Mouse (Mus musculus): ENCODE data around the gene Cnot2. TPM values are rescaled to one million over a fixed set of nuclear protein-coding genes. Genes with fewer than 3 reads are reported as not detected.

Gene Cnot2
- polyA plus RNA-seq, 1 experiment from 2014 or later = 100 TPM

GRCm38 (mm10) chr10:116515590-116515989 is 65.7 kb downstream of the Cnot2 start:
- H3K9ac ChIP-seq = no peak overlapping the region
- no peak overlapping the region for H3K4me3 ChIP-seq (replicated peaks)
- H3K36me3 ChIP-seq = no peaks in the 10 kb centered on the region
- H3K4me1 ChIP-seq = no peaks in the 10 kb centered on the region
- no peaks in the 10 kb centered on the region for H3K27me3 ChIP-seq
- ATAC-seq (ENCODE audit: insufficient number of reproducible peaks, low FRiP score, low TSS enrichment, low read depth) = no peak
- WGBS = 85% methylated on average over 6 of the region's 6 CpGs
- no peaks in the 10 kb centered on the region for H3K9me3 ChIP-seq (replicated peaks)
- no peak overlapping the region for H3K4me2 ChIP-seq (replicated peaks)
- no peak overlapping the region for H3K27ac ChIP-seq (replicated peaks)

GRCm38 (mm10) chr10:116515158-116515557 is 66.2 kb downstream of the Cnot2 start:
- no peaks in the 10 kb centered on the region for H3K36me3 ChIP-seq
- no peaks in the 10 kb centered on the region for H3K9me3 ChIP-seq (replicated peaks)
- no peak for ATAC-seq (ENCODE audit: insufficient number of reproducible peaks, low FRiP score, low TSS enrichment, low read depth)
- H3K27me3 ChIP-seq = no peaks in the 10 kb centered on the region
- 95% methylated on average over 4 of the region's 4 CpGs for WGBS
- H3K27ac ChIP-seq (replicated peaks) = no peak overlapping the region
- no peak overlapping the region for H3K4me2 ChIP-seq (replicated peaks)
- H3K9ac ChIP-seq = no peak overlapping the region
- no peak overlapping the region for H3K4me3 ChIP-seq (replicated peaks)
- no peaks in the 10 kb centered on the region for H3K4me1 ChIP-seq

GRCm38 (mm10) chr10:116513254-116513635 is 68.1 kb downstream of the Cnot2 start:
- Histone ChIP-seq H3K4me2 (replicated peaks) (no peak overlapping the region), H3K27ac (replicated peaks) (no peak overlapping the region), H3K27me3 (no peaks in the 10 kb centered on the region), H3K4me3 (replicated peaks) (no peak overlapping the region), H3K9ac (no peak overlapping the region), H3K4me1 (no peaks in the 10 kb centered on the region), H3K36me3 (no peaks in the 10 kb centered on the region), H3K9me3 (replicated peaks) (no peaks in the 10 kb centered on the region)
- WGBS = 61% methylated on average over 7 of the region's 7 CpGs
- no peak for ATAC-seq (ENCODE audit: insufficient number of reproducible peaks, low FRiP score, low TSS enrichment, low read depth)

GRCm38 (mm10) chr10:116512521-116513253 is 68.6 kb downstream of the Cnot2 start:
- Histone ChIP-seq H3K9me3 (replicated peaks) (no peaks in the 10 kb centered on the region), H3K9ac (no peak overlapping the region), H3K27me3 (no peaks in the 10 kb centered on the region), H3K27ac (replicated peaks) (no peak overlapping the region), H3K4me2 (replicated peaks) (no peak overlapping the region), H3K4me3 (replicated peaks) (no peak overlapping the region), H3K36me3 (no peaks in the 10 kb centered on the region), H3K4me1 (no peaks in the 10 kb centered on the region)
- WGBS = 88% methylated on average over 11 of the region's 11 CpGs
- ATAC-seq (ENCODE audit: insufficient number of reproducible peaks, low FRiP score, low TSS enrichment, low read depth) = no peak

- no peak for ATAC-seq (ENCODE audit: insufficient number of reproducible peaks, low FRiP score, low TSS enrichment, low read depth)
- WGBS = 87% methylated on average over 7 of the region's 7 CpGs
- H3K9ac ChIP-seq = no peak overlapping the region
- no peaks in the 10 kb centered on the region for H3K9me3 ChIP-seq (replicated peaks)
- no peak overlapping the region for H3K4me2 ChIP-seq (replicated peaks)
- no peaks in the 10 kb centered on the region for H3K36me3 ChIP-seq
- H3K27ac ChIP-seq (replicated peaks) = no peak overlapping the region
- H3K4me1 ChIP-seq = no peaks in the 10 kb centered on the region
- H3K4me3 ChIP-seq (replicated peaks) = no peak overlapping the region
- no peaks in the 10 kb centered on the region for H3K27me3 ChIP-seq
Observed at GRCm38 (mm10) chr10:116505303-116506014, 75.9 kb downstream of the Cnot2 start.

GRCm38 (mm10) chr10:116492768-116493167 is 88.5 kb downstream of the Cnot2 start:
- Histone ChIP-seq H3K9me3 (replicated peaks) (no peaks in the 10 kb centered on the region), H3K4me3 (replicated peaks) (no peak overlapping the region), H3K36me3 (peaks cover 42% of the 10 kb centered on the region), H3K27ac (replicated peaks) (no peak overlapping the region), H3K4me2 (replicated peaks) (no peak overlapping the region), H3K27me3 (no peaks in the 10 kb centered on the region), H3K4me1 (no peaks in the 10 kb centered on the region), H3K9ac (no peak overlapping the region)
- ATAC-seq (ENCODE audit: insufficient number of reproducible peaks, low FRiP score, low TSS enrichment, low read depth) = no peak
- 82% methylated on average over 3 of the region's 3 CpGs for WGBS

GRCm38 (mm10) chr10:116486895-116487747 is 94.2 kb downstream of the Cnot2 start:
- no peaks in the 10 kb centered on the region for H3K9me3 ChIP-seq (replicated peaks)
- H3K36me3 ChIP-seq = peaks cover 39% of the 10 kb centered on the region
- no peak for ATAC-seq (ENCODE audit: insufficient number of reproducible peaks, low FRiP score, low TSS enrichment, low read depth)
- H3K9ac ChIP-seq = no peak overlapping the region
- H3K4me1 ChIP-seq = no peaks in the 10 kb centered on the region
- WGBS = 63% methylated on average over 10 of the region's 10 CpGs
- no peak overlapping the region for H3K27ac ChIP-seq (replicated peaks)
- H3K4me2 ChIP-seq (replicated peaks) = no peak overlapping the region
- H3K27me3 ChIP-seq = no peaks in the 10 kb centered on the region
- H3K4me3 ChIP-seq (replicated peaks) = no peak overlapping the region

- H3K27ac ChIP-seq (replicated peaks) = no peak overlapping the region
- H3K27me3 ChIP-seq = no peaks in the 10 kb centered on the region
- H3K9ac ChIP-seq = no peak overlapping the region
- ATAC-seq (ENCODE audit: insufficient number of reproducible peaks, low FRiP score, low TSS enrichment, low read depth) = no peak
- no peak overlapping the region for H3K4me3 ChIP-seq (replicated peaks)
- no peaks in the 10 kb centered on the region for H3K9me3 ChIP-seq (replicated peaks)
- no peak overlapping the region for H3K4me2 ChIP-seq (replicated peaks)
- WGBS = 85% methylated on average over 12 of the region's 12 CpGs
- peaks cover 29% of the 10 kb centered on the region for H3K36me3 ChIP-seq
- H3K4me1 ChIP-seq = no peaks in the 10 kb centered on the region
Observed at GRCm38 (mm10) chr10:116481917-116482316, 99.4 kb downstream of the Cnot2 start.

- Histone ChIP-seq H3K4me2 (replicated peaks) (no peak overlapping the region), H3K27me3 (no peaks in the 10 kb centered on the region), H3K4me3 (replicated peaks) (no peak overlapping the region), H3K36me3 (peaks cover 23% of the 10 kb centered on the region), H3K27ac (replicated peaks) (no peak overlapping the region), H3K4me1 (no peaks in the 10 kb centered on the region), H3K9me3 (replicated peaks) (no peaks in the 10 kb centered on the region), H3K9ac (no peak overlapping the region)
- ATAC-seq (ENCODE audit: insufficient number of reproducible peaks, low FRiP score, low TSS enrichment, low read depth) = no peak
- WGBS = 89% methylated on average over 5 of the region's 5 CpGs
Observed at GRCm38 (mm10) chr10:116480988-116481387, 100.3 kb downstream of the Cnot2 start.

- Histone ChIP-seq H3K36me3 (no peaks in the 10 kb centered on the region), H3K27me3 (no peaks in the 10 kb centered on the region), H3K9me3 (replicated peaks) (no peaks in the 10 kb centered on the region), H3K9ac (no peak overlapping the region), H3K4me2 (replicated peaks) (no peak overlapping the region), H3K4me1 (peaks cover 32% of the 10 kb centered on the region), H3K4me3 (replicated peaks) (no peak overlapping the region), H3K27ac (replicated peaks) (no peak overlapping the region)
- ATAC-seq (ENCODE audit: insufficient number of reproducible peaks, low FRiP score, low TSS enrichment, low read depth) = no peak
- 94% methylated on average over 3 of the region's 3 CpGs for WGBS
Observed at GRCm38 (mm10) chr10:116476559-116476958, 104.8 kb downstream of the Cnot2 start.

GRCm38 (mm10) chr10:116475725-116476124 is 105.6 kb downstream of the Cnot2 start:
- Histone ChIP-seq H3K4me1 (peaks cover 32% of the 10 kb centered on the region), H3K4me3 (replicated peaks) (no peak overlapping the region), H3K27me3 (no peaks in the 10 kb centered on the region), H3K36me3 (no peaks in the 10 kb centered on the region), H3K9ac (no peak overlapping the region), H3K4me2 (replicated peaks) (no peak overlapping the region), H3K27ac (replicated peaks) (no peak overlapping the region), H3K9me3 (replicated peaks) (no peaks in the 10 kb centered on the region)
- 60% methylated on average over 6 of the region's 6 CpGs for WGBS
- no peak for ATAC-seq (ENCODE audit: insufficient number of reproducible peaks, low FRiP score, low TSS enrichment, low read depth)
